Mouse (Mus musculus): Measurements from ENCODE around the gene Gimap5.

DNA sequence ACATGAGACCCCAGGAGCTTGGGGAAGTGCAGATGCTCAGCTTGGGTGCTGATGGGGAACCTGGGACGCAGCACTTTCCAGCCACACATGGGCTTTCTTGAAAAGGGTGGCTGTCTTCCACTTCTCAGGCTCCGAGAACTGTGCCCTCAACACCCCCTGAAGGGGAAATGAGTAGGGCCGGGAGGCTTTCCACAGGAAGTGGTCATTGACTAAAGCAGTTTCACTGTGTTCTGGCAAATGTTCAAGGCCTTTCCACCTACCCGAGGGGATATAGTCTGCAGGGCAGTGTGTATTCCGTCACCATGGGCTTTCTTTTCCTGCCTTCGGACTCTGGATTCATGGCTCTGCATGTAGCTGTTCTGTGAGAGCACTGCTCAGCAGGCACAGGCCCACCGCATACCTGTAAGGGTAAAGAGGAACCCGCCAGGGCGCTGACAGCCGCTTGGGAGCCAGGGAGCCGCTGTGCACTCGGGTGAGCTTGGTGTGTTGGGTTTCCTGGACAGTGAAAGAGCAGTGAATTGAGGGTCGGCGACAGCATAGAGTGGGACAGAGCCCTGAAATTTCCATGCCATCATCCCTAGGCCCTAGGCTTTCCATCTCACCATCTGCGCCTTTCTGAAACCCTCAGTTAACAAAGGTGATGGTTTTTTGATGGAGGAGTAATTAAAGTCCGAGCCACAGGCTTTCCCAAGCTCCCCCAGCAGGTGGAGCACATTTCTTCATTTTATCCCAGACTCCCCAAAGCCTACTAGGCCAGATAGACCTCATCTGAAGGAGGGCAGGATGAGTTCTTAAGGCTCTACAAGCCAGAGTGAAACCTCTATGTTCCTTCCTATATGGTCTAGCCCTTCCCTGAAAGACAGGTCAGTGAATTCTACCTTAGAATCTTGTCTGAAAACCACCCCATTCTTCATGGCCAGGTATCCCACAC lies at the start of gene Gimap5:
- TF ChIP-seq CTCF (IDR thresholded peaks at IDR 0.05; ENCODE audit: low read depth) (peak; percentile 51), EP300 (IDR thresholded peaks at IDR 0.05; ENCODE audit: low read depth) (0 out of 2 replicates have a peak, but pooled peaks have one; percentile 40)
